ENCODE assay signal across 8 mouse cellular contexts in the genomic region with DNA sequence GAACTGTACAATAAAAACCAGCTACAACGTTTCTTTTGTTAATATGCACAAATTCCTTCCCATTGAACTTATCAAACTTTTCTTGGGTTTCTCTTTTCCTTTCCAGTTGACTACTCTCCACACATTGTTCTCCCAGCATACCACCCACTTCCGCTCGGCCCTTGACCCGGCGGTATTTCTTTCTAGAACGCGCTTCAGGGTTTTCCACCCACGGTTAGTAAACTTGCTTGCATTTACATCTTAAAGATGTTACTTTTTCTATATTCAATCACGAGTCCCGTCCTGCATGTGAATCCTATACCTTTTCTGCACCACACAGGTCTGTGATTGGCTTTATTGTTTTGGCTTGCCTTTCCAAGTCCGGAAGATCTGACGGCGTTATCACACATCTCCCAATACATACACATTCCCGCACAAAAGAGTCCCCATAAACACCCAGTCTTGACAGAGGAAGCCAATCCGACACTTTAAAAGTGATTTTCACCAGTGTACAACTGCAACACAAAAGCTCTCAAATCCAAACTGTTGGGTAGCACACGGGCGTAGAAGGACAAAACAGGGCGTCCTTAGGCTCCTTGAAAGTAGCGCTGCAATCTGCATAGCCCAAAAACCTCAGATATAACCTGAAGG. TPM values are rescaled to one million over a fixed set of nuclear protein-coding genes. Genes with fewer than 3 reads are reported as not detected.
DNase-seq lines count a peak whose midpoint lies in the region; ATAC-seq and TF ChIP-seq lines count a peak whose summit lies in the region.

No protein-coding gene starts in this region.

- no peak for TF ChIP-seq CTCF in olfactory bulb, adult 2 months (IDR thresholded peaks at IDR 0.05; ENCODE audit: insufficient read depth, low read depth, low read length)
- no peak for TF ChIP-seq CTCF in thymus, adult 2 months (IDR thresholded peaks at IDR 0.05; ENCODE audit: borderline replicate concordance, control insufficient read depth, extremely low read depth, insufficient read depth, low read length, poor library complexity)

- DNase-seq in ES-E14 (ENCODE audit: low read depth, low spot score), result no peak
- peak; percentile 79 for DNase-seq in forebrain, embryonic 14.5 days (ENCODE audit: low spot score)
- peak; percentile 63 to 77 for DNase-seq in heart, postnatal 14 days
- DNase-seq in large intestine, adult 2 months (ENCODE audit: low read depth, low spot score), result peak; percentile 82
- DNase-seq in thymus, adult 2 months, result peak; percentile 75

- H3K9me3 ChIP-seq in ES-E14 (ENCODE audit: control insufficient read depth, insufficient read depth, low read depth, low read length), result no peaks in the 10 kb centered on the region
- H3K9me3 ChIP-seq in forebrain, embryonic 14.5 days (replicated peaks; ENCODE audit: control insufficient read depth, low read length), result no peaks in the 10 kb centered on the region
- H3K9me3 ChIP-seq in lung, embryonic 15.5 days, result no peaks in the 10 kb centered on the region

- ATAC-seq in cerebellum, adult (ENCODE audit: insufficient number of reproducible peaks, low FRiP score, low TSS enrichment), result peak; percentile 1; the same call in 1 of the 2 replicates
- peak; percentile 33 for ATAC-seq in forebrain, embryonic 14.5 days
- no peak for ATAC-seq in lung, embryonic 15.5 days (ENCODE audit: borderline replicate concordance, extremely low read depth, low FRiP score, low TSS enrichment)

- no peaks in the 10 kb centered on the region for H3K36me3 ChIP-seq in ES-E14 (ENCODE audit: control insufficient read depth, insufficient read depth, low read length, poor library complexity, severe bottlenecking)
- H3K36me3 ChIP-seq in forebrain, embryonic 14.5 days (ENCODE audit: control insufficient read depth, insufficient read depth, low read length), result 0 out of 2 replicates have a peak, but pooled peaks cover 3% of the 10 kb centered on the region
- no peaks in the 10 kb centered on the region for H3K36me3 ChIP-seq in lung, embryonic 15.5 days
- H3K36me3 ChIP-seq in thymus, adult 2 months (ENCODE audit: control insufficient read depth, insufficient read depth, low read length), result no peaks in the 10 kb centered on the region

- intact Hi-C loops in heart, postnatal 14 days (cut with DNase I), result loop anchor here (2.0 to 5.0 kb wide), 3 partner anchors 29 to 71 kb away; a partner anchor contains a TSS

- H3K27me3 ChIP-seq in forebrain, embryonic 14.5 days (replicated peaks; ENCODE audit: control insufficient read depth, insufficient read depth, low read length), result no peaks in the 10 kb centered on the region
- H3K27me3 ChIP-seq in lung, embryonic 15.5 days, result no peaks in the 10 kb centered on the region
- H3K27me3 ChIP-seq in thymus, adult 2 months (ENCODE audit: control insufficient read depth, insufficient read depth, low read length), result no peaks in the 10 kb centered on the region

- TF ChIP-seq POLR2A in olfactory bulb, adult 2 months (IDR thresholded peaks at IDR 0.05; ENCODE audit: insufficient read depth, low read depth, low read length), result no peak
- TF ChIP-seq POLR2A in thymus, adult 2 months (IDR thresholded peaks at IDR 0.05; ENCODE audit: control insufficient read depth, extremely low read depth, insufficient read depth, low read length, poor library complexity), result no peak

- WGBS in forebrain, embryonic 14.5 days, result under 1% methylated on average over 19 of the region's 19 CpGs
- WGBS in large intestine, adult 2 months, result 0% methylated on average over 19 of the region's 19 CpGs
- under 1% methylated on average over 19 of the region's 19 CpGs for WGBS in lung, embryonic 15.5 days
- WGBS in olfactory bulb, adult 2 months, result under 1% methylated on average over 19 of the region's 19 CpGs
- WGBS in thymus, adult 2 months, result under 1% methylated on average over 19 of the region's 19 CpGs

- peak overlapping the region; percentile 98 for H3K9ac ChIP-seq in ES-E14 (ENCODE audit: insufficient read depth, low read depth, low read length, poor library complexity, severe bottlenecking)
- peak overlapping the region; percentile 93 for H3K9ac ChIP-seq in forebrain, embryonic 14.5 days (ENCODE audit: low read length)
- peak overlapping the region; percentile 71 for H3K9ac ChIP-seq in lung, embryonic 15.5 days

- in situ Hi-C loops in ES-E14 (cut with MboI; ENCODE audit: low sequenced_read_pairs in 2 of 2, unreplicated experiment in 2 of 2), result no loop called here

- 0 out of 4 replicates have a peak, but pooled peaks cover 0 to 2% of the 10 kb centered on the region in 2 experiments for H3K4me1 ChIP-seq in ES-E14 (ENCODE audit: control insufficient read depth in 2 of 2, insufficient read depth in 2 of 2, low read length in 2 of 2, poor library complexity in 1 of 2)
- peaks cover 11% of the 10 kb centered on the region for H3K4me1 ChIP-seq in forebrain, embryonic 14.5 days (ENCODE audit: control insufficient read depth, insufficient read depth, low read length)
- H3K4me1 ChIP-seq in lung, embryonic 15.5 days, result peaks cover 13% of the 10 kb centered on the region
- no peaks in the 10 kb centered on the region for H3K4me1 ChIP-seq in olfactory bulb, adult 2 months (ENCODE audit: control insufficient read depth, insufficient read depth, low read length)
- peaks cover 4% of the 10 kb centered on the region for H3K4me1 ChIP-seq in thymus, adult 2 months (replicated peaks; ENCODE audit: control insufficient read depth, insufficient read depth, low read length)

- H3K4me3 ChIP-seq in ES-E14 (ENCODE audit: insufficient read depth in 1 of 2, low read depth in 1 of 2, low read length in 2 of 2, poor library complexity in 1 of 2, severe bottlenecking in 1 of 2), result peak overlapping the region; percentile 85 to 94
- peak overlapping the region; percentile 80 for H3K4me3 ChIP-seq in forebrain, embryonic 14.5 days (ENCODE audit: low read depth, low read length)
- peak overlapping the region; percentile 76 for H3K4me3 ChIP-seq in lung, embryonic 15.5 days
- peak overlapping the region; percentile 76 for H3K4me3 ChIP-seq in olfactory bulb, adult 2 months (ENCODE audit: insufficient read depth, low read depth, low read length)
- H3K4me3 ChIP-seq in thymus, adult 2 months (ENCODE audit: control insufficient read depth, insufficient read depth, low read length), result peak overlapping the region; percentile 95

- peak overlapping the region; percentile 93 for H3K27ac ChIP-seq in ES-E14 (ENCODE audit: insufficient read depth, low read depth, low read length, poor library complexity, severe bottlenecking)
- peak overlapping the region; percentile 71 for H3K27ac ChIP-seq in forebrain, embryonic 14.5 days (ENCODE audit: low read depth, low read length)
- peak overlapping the region; percentile 90 for H3K27ac ChIP-seq in lung, embryonic 15.5 days
- H3K27ac ChIP-seq in olfactory bulb, adult 2 months (ENCODE audit: insufficient read depth, low read depth, low read length), result peak overlapping the region; percentile 28
- peak overlapping the region; percentile 85 for H3K27ac ChIP-seq in thymus, adult 2 months (ENCODE audit: control insufficient read depth, insufficient read depth, low read length)

- peak overlapping the region; percentile 79 for H3K4me2 ChIP-seq in forebrain, embryonic 14.5 days (ENCODE audit: low read length)
- peak overlapping the region; percentile 71 for H3K4me2 ChIP-seq in lung, embryonic 15.5 days

TF ChIP-seq in ES-E14, 5 proteins besides CTCF, POLR2A, EP300 and RAD21:
- TF ChIP-seq CHD2 (IDR thresholded peaks at IDR 0.05; ENCODE audit: low read depth, low read length), result no peak
- no peak for TF ChIP-seq ZNF384 (IDR thresholded peaks at IDR 0.05; ENCODE audit: low read depth, low read length)
- TF ChIP-seq HCFC1 (IDR thresholded peaks at IDR 0.05; ENCODE audit: borderline replicate concordance, insufficient read depth, low read length), result no peak
- TF ChIP-seq MAFK (IDR thresholded peaks at IDR 0.05; ENCODE audit: insufficient read depth, low read depth, low read length), result no peak
- TF ChIP-seq ZC3H11A (IDR thresholded peaks at IDR 0.05; ENCODE audit: borderline replicate concordance, low read depth, low read length), result no peak

RNA-seq across cellular contexts. Expression of a gene that starts 0.6 kb away (rescaled TPM):
- 35.9 and 38.9 TPM in 2 replicates for total RNA-seq in ES-E14 (2012; rRNA removed)
- 71.6 and 108 TPM in 2 replicates for polyA plus RNA-seq in forebrain, embryonic 14.5 days (2014; fragmentation: Nextera tagmentation; extraction: Ambion mirVana)
- 100 to 1,000 TPM; 290 to 301 TPM for total RNA-seq in heart, postnatal 14 days (2021)
- 9.8 and 12.0 TPM in 2 replicates for polyA plus RNA-seq in large intestine, adult 2 months (2012; rRNA removed)
- 40.1 and 44.1 TPM in 2 replicates for polyA plus RNA-seq in lung, embryonic 15.5 days (2015; fragmentation: Nextera tagmentation; extraction: Ambion mirVana)
- polyA plus RNA-seq in olfactory bulb, adult 2 months (2012; ENCODE audit: insufficient read depth, insufficient read length, low replicate concordance, missing spikeins), result 160 and 347 TPM in 2 replicates
- 38.4 and 39.6 TPM in 2 replicates for polyA plus RNA-seq in thymus, adult 2 months (2012; rRNA removed)

Comparison
In these comparisons a context has a peak if more than half of its experiments do, and no peak if none do; other contexts are left out.
1. H3K27ac ChIP-seq: peak in every context shown above with its lines; median percentile 93 in ES-E14; 90 in lung, embryonic 15.5 days; 85 in thymus, adult 2 months; 71 in forebrain, embryonic 14.5 days; 28 in olfactory bulb, adult 2 months.